ENCODE assay signal across 23 mouse cellular contexts in the genomic region with DNA sequence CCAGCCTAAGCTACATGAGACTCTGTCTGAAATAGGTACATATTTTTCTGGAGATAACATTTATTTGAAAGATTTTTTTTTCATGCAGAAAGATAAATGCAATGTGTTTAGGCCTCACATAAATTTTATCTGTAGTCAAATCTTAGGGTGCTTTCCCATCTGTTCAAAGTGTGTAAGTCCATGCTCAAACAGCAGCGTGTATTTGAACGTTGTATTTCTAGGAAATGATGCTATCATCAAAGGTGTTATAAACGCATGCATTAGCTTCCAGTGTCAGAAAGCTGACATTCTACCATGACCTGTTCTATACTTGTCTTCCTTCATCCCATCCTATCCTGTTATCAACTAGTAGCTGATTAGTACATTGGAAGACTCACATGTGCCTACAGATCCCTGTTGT. TPM values are rescaled to one million over a fixed set of nuclear protein-coding genes. Genes with fewer than 3 reads are reported as not detected.
DNase-seq lines count a peak whose midpoint lies in the region; ATAC-seq lines count a peak whose summit lies in the region.
"Had no signal": no experiment of that assay in that cellular context is flagged by ENCODE, and none has a peak within 500 bp of the region (broad histone marks: within the 10 kb centered on the region; RNA-seq: fewer than 3 reads in every experiment).

No protein-coding gene starts in this region.

- no peaks in the 10 kb centered on the region for H3K9me3 ChIP-seq in limb, embryonic 10.5 days (replicated peaks)
- H3K9me3 ChIP-seq: embryonic facial prominence, embryonic 10.5 days; embryonic facial prominence, embryonic 12.5 days; forebrain, embryonic 13.5 days; forebrain, embryonic 15.5 days had no signal

- H3K27me3 ChIP-seq in limb, embryonic 10.5 days (ENCODE audit: low read depth, poor library complexity, severe bottlenecking), result no peaks in the 10 kb centered on the region
- H3K27me3 ChIP-seq: embryonic facial prominence, embryonic 12.5 days; forebrain, embryonic 13.5 days; forebrain, embryonic 15.5 days; Patski had no signal

- peak; percentile 66 for ATAC-seq in CD4-positive, CD25-positive, alpha-beta regulatory T cell, adult 4 months
- peak; percentile 68 for ATAC-seq in activated CD4-positive, CD25-positive, alpha-beta regulatory T cell, adult 4 months
- ATAC-seq in inflammation-experienced regulatory T-cells, adult 6 months, result peak; percentile 55
- ATAC-seq: forebrain, embryonic 13.5 days; forebrain, embryonic 15.5 days; forebrain, postnatal 0 days; Patski had no signal

- DNase-seq in heart, adult 11 months, result peak; percentile 23
- DNase-seq in heart, adult 9 months (ENCODE audit: low spot score in 2 of 2), result no peak
- DNase-seq in limb, embryonic 10.5 days (ENCODE audit: low spot score), result no peak
- no peak for DNase-seq in adrenal gland, postnatal 10 days
- no peak for DNase-seq in neural tube, embryonic 10.5 days (ENCODE audit: extremely low spot score, low spot score)
- DNase-seq: adrenal gland, adult 2 months; adrenal gland, postnatal 14 days; adrenal gland, postnatal 36 days; B cell, adult 2 months; cerebellum, adult 11-12 months; cerebellum, adult 2 months; cerebellum, adult 9-10 months; cerebellum, postnatal 10 days; cerebellum, postnatal 25 days; forebrain, postnatal 0 days had no signal

- H3K36me3 ChIP-seq in limb, embryonic 10.5 days, result no peaks in the 10 kb centered on the region
- H3K36me3 ChIP-seq: embryonic facial prominence, embryonic 10.5 days; embryonic facial prominence, embryonic 12.5 days; forebrain, embryonic 15.5 days had no signal

- peaks cover 61% of the 10 kb centered on the region for H3K4me1 ChIP-seq in limb, embryonic 10.5 days
- H3K4me1 ChIP-seq: forebrain, embryonic 13.5 days had no signal

- WGBS in limb, embryonic 10.5 days, result 92% methylated on average over 3 of the region's 3 CpGs

- no peak overlapping the region for H3K4me3 ChIP-seq in limb, embryonic 10.5 days
- H3K4me3 ChIP-seq: embryonic facial prominence, embryonic 10.5 days; embryonic facial prominence, embryonic 12.5 days; forebrain, embryonic 13.5 days; forebrain, embryonic 15.5 days had no signal

- H3K27ac ChIP-seq in limb, embryonic 10.5 days, result no peak overlapping the region
- H3K27ac ChIP-seq: embryonic facial prominence, embryonic 10.5 days; embryonic facial prominence, embryonic 12.5 days; forebrain, embryonic 13.5 days; forebrain, embryonic 15.5 days had no signal

RNA-seq across cellular contexts. Expression of a gene that starts 25.5 kb away (rescaled TPM):
- 10 to 100 TPM; 22.1 to 22.4 TPM for polyA plus RNA-seq in CD4-positive, CD25-positive, alpha-beta regulatory T cell, adult 4 months (2017; shearing (Covaris generic))
- polyA plus RNA-seq in activated CD4-positive, CD25-positive, alpha-beta regulatory T cell, adult 4 months (2017; shearing (Covaris generic)), result 10 to 100 TPM; 20.4 to 21.8 TPM
- polyA plus RNA-seq in inflammation-experienced regulatory T-cells, adult 6 months (2017; shearing (Covaris generic)), result 10 to 100 TPM; 20.6 to 24.9 (median 24.9) TPM
- 17.9 and 21.1 TPM in 2 replicates for polyA plus RNA-seq in limb, embryonic 10.5 days (2016; fragmentation: Nextera tagmentation; extraction: Ambion mirVana)
- total RNA-seq in adrenal gland, postnatal 10 days (2021), result 10 to 100 TPM; 17.4 to 18.7 TPM
